Mouse (Mus musculus) gonadal fat pad, adult 2 months (tissue): ENCODE measurements at regions not wholly inside any gene's neighbourhood (a gene's known extent, or its start where the extent isn't known, plus 50 kb on each side); places are given as distances from the start of the nearest gene placed in this dataset.
A peak's percentile ranks its signal among the peaks of the same experiment; 100 is the strongest.

Experiments
- DNase-seq: peaks from one replicate; pipeline ENCODE4 v3.0.0-alpha.2; 2012; ENCODE audit warnings: low read depth

DNA sequence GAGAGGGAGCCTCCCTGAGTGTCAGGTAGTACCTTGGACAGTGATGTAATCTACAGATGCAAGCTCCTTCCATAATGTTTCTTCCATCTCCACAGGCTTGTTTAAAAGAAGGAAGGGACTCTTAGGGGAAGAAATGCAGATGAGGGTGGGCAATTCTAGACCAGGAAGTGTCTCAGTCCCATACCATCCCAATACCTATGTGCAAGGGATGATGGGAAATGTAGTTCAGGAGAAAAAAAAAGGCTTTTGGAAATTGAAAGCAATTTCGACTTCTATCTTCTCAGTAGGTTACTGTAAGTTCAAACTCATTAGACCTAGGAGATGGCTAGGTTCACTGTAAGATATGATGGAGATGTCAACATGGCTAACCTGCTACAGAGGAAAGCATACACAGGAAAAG, 68.3 kb downstream of the Cd83 start:
- no peak for DNase-seq

DNA sequence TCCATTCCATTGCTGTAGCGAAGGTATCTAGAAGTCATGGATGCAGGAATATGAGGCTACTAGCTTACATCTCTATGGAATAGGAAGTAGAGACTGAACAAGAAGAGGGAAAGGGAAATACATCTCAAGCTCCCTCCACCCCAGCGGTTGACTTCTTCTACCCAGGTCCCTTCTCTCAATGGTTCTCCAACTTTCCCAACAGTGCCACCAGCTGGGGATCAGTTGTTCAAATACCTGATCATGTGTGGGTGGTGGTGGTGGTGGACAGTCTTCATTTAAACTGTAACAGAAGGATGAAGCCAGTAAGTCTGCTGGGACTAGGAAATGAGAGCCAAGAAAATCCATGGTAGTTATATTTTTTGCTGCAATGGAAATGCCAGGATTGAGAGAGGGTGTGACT, 70.4 kb downstream of the Cd83 start:
- DNase-seq, result no peak

DNA sequence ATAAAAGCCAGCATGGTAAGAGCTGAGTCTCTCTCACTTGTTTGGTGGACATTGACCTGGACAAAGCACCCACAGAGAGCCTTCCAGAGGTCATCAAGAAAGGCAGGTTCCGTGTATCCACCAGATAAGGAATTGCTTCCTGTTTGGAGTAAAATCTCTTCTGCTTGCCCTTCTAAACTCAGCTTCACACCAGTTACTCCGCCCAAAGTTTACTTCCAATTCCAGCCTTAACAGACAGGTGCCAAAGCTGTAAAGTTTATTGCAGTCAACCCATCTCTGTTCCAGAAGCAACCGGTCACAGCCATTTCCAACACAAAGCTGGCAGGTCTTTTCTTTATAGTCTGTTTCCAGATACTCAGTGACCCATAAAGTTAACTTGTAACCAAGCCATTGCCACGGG, 76.4 kb downstream of the Cd83 start:
- DNase-seq, result no peak

DNA sequence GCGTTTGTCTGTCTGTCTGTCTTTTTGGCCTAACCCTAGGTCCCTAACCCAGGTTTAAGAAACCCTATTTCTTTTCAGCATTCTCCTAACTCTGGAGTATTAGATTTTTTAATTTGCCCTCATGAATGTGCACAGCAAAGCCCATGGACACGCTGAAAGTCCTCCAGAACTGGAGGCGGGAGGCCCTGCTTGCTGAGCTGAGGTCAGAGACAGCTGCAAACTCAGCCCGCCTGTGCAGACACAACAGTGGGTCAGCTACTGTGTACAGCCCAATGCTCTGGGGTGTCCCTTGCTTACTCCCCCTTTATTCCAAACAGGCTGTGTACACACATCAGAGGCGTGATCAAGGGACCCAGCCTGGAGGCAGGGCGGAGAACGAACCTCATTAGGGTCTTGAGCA, 76.8 kb downstream of the Cd83 start:
- no peak for DNase-seq

DNA sequence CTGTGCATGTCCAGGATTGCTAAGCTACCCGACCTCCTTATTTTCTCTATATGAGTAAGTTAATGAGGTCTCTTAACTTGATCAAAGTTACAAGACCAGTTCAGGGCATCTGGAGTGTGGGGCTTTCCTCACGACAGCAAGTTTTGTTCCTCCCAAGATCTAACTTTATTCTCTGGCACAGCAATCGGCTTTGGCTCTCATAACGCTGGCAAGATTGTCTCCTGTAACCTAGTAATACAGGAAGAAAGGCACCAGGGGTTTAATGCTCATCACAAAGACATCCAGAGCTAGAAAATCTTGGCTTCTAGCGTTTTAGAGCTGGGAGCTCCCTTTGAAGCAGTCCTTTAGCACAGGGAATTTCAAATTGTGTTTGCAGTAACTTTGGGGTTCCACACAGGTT, 77.5 kb downstream of the Cd83 start:
- no peak for DNase-seq

DNA sequence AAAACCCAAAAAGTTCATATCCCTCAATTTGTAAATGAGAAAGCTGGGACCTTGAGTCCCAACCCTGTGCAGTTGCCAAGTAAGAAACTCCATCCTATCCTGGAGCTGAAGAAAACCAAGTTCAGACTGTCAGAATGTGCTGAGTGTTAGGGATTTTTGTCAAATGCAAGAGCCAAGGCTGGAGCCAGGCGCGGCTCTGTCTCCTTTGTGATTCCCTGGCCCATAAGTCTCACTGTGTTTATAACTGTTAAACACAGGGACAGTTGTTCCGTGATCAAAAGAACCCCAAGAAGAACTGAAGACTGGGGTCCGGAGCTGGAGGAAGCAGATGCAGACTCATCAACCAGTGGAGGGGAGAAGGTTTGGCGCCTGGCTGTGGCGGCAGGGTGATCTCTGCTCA, 78.0 kb downstream of the Cd83 start:
- no peak for DNase-seq

DNA sequence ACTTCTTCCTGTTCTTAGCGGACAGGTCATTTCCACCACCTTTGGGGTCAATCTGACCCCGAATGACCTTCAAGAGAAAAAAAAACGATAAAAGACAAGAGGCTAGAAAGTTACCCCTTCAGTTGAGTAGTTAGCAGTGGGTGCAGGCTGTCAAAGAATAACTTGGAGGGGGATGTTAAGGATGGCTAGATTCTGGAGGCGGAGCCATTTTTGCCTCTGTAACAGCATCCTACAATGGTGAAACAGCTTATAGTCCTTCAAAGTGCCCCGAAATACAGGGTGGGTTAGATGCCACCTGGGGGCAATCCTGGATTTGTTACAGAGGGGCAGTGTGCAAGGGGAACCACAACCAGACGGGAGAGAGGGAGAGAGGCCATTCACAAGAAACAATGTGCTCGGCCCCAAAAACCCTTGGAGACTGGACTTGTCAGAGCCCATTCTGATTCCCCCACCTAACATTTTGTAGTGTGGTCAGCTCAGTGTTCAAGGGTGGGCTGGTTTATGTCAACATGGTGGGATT, 79.1 kb downstream of the Cd83 start:
- DNase-seq, result no peak

DNA sequence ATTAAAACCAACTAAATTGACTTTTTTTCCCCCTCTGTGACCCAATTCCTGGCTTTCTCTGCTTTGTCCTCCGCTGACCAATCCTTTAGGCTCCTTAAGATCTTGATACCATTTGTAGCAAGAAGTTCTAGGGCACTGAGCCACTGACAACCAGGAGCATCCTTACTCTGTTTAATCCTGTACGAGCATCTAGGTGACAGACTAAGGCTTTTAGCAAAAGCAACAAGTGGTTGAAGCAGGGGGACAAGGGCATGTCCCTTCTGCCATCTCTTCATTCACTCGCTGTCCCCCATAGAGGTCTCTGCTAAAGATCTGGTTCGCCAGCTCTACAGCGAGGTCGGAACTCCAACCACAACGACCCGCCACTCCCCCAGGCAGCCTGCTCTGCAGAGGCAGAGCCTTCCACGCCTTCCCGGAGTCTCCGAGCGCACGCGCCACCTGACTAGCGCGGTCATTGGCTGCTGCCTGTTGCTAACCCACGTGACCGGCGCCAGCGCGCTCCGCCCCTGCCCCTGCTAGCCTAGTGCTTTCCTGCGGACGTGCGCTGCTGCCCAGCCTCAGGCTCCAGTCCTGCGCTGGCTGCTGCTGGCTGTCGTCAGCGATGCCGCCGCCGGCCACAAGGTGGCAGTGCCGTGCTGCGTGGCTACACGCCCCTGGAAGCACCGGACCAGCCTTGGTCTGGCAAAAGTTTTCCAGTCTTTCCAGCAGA, 79.7 kb downstream of the Cd83 start:
- peak; percentile 28 for DNase-seq

DNA sequence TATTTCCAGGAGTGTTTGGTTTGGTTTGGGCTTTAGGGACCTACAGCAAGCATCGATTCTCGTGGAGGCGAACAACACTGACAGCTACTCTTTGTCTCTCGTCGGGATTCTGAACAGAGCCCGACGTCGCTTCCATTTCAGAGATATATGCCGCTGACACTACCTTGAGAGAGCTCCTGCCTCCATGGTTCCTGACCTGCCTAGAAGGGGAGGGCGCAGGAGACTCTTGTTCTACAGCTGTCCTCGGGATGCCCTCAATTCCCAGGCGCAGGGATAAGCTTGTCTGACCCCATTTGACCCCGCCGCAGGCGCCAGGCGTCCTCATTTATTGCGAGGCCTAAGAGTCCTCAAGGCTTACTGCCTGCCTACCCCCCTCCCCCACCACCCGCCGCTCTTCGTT, 80.5 kb downstream of the Cd83 start:
- DNase-seq, result no peak

DNA sequence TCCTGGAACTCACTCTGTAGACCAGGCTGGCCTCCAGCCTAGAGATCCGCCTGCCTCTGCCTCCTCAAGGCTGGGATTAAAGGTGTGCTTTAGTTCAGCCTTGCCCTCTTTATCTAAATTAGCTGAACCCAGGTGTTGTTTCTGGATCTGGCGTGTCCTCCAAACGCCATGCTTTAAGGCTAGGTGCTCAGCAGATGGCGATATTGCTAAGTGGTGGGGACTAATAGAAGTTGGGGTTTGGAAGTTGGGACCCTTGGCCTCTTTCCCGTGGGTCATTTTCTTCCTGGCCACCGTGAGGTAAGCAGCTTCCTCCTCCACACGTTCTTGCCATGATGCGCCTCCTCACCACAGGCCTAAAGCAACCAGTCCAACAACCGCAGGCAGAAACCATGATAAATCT, 91.3 kb downstream of the Cd83 start:
- DNase-seq, result no peak

DNA sequence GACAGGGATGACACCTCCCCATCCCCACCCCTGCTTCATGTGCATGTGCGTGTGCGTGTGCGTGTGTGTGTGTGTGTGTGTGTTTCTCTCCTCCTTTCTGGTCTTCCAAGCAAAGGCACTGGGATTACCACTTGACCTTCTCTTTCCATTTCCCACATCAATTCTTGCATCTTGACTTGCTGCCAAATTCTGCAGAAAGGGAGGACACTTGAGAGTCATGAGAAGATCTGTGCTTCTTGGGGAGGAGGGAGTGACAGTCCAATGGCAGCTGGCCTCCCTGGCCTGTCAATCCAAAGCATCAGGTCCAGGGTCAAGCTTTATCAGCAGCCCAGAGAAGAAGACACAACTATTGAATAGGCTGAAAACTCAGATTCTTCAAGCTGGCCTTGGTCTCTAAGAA, 102.7 kb downstream of the Cd83 start:
- no peak for DNase-seq

DNA sequence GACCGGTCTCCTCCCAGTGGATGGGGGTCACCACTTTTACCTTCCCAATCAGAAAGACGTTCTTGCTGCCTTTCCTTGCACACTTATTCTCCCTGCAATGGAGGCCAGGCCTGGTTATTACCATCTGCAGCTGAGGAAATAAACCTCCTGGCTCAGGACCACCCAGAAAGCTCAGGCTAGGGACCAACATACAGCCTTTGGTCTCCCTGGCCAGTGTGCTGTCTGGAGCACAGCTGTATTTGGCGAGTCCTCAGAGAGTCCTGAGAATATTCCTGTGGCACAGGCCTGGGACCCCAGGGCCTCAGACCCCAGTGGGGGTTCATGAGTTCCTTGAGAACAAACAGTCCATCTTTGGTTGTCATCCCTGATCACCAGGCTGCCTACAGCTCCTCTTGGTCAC, 107.4 kb downstream of the Cd83 start:
- no peak for DNase-seq

DNA sequence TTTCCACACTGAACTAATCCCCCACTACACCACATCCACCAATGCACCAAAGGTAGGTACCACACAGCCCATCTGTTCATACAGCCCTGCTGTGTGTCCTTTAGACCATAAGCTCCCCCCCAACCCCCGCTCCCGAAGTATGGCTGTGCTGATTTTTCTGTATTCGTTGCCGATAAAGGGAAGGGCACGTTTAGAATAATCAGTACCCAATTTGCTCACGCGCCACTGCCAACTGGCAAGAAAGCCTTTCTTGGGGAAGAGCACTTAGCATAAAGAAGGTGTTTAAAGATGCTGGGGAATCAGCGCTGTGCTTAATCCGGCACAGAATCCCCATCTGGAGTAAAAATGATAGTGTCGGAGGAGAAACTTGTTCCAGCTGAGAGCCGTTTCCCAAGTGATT, 111.4 kb downstream of the Cd83 start:
- no peak for DNase-seq

DNA sequence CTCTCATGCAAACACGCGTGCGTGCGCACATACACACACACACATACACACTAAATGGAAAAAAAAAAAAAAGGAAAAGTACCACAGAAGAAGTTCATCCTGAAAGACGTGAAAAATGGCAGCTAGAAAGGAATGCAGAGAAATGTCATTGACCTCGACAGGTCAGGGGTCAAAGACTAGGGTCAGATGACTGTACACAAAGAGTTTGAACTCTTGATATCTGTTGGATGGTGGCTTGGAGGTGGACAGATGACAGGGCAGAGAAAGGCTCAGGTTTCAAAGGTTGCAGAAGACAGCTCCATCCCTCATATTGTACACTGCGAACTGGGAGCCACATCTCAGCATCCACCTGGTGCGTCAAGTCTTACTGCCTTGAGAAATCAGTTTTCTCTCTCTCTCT, 112.5 kb downstream of the Cd83 start:
- DNase-seq, result no peak

DNA sequence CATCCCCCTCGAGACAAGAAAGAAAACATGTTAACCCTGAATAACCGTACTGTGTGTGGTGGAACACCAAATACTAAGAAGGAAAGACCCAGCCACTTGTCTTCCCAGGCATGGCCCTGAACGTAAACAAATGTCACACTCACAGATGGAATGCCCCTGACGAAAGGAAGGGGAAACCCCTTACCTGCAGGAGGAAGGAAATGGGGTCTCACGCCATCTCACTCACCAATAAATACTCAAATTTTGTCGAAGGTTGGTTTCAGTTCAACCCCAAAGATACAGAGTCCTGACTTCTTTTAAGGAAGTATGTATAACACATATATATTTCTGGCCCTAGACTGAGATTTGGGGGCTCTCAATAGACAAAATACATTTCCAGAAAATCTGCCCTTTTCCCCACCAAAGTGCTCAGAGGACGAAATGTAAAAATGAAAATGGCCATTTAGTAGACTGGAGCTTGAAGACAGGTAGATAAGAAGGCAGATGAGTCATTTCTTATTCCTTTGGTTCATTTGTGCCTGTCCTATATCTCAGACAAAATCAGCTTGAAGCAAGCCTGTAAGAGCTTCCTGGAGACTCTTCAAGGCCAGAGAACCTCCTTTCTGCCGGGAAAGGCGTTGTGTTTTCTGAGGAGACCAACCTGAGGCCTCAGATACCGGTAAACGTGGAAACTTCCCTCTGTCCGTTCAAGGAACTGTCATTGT, 114.1 kb downstream of the Cd83 start:
- no peak for DNase-seq

DNA sequence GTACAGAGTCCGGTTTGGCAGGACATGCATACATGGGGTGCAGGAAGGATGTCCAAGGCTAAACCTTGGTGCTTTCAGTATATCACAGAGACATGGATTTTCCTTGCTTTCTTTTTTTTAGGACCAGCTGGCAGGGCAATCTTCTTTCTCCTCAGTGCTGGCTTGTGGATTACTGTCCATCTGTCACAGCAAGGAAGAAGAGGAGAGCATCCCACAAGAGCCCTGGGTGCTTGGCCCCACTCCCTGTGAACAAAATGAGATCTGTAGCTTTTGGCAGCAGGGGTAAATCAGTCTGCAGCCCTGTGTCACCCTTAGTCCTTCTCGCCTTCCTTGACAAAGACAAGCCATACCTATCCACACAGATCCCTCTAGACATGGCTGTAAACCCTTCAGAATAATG, 115.5 kb downstream of the Cd83 start:
- no peak for DNase-seq

DNA sequence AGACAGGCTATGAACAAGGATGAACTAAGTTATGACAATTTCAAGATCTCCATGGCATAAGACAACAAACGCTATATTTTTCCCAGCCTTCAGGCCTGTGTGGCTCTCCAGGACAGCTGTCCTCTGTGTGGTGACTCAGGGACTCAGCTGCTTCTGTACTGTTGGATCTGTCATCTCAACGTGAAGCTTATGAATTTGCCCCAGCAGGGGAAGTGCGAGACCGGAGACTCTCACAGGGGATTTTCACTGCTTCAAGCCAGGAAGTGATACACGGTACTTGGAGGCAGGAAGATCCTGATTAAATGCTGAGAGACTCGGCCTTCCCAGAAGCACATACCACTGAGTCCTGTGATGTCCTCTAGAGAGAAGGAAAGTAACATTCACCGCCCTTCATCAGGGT, 116.2 kb downstream of the Cd83 start:
- DNase-seq, result no peak

DNA sequence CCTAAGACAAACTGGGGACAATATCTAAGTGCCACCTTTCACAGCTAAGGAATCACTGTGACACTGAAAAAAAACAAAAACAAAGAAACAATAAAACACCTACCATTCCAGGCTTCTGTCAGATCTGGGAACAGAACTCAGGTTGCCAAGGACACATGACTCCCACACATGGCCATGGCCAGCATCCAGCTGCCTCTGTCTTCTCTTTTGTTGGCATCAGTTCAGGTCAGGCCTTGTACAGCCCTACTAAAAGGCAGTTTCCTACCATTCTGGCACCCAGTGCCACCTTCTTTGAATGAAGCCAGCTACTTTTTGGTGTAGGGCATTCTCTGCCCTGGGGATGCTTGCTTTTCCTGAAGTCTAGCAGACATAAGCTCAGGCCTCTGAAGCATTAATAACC, 118.8 kb downstream of the Cd83 start:
- peak; percentile 34 for DNase-seq

DNA sequence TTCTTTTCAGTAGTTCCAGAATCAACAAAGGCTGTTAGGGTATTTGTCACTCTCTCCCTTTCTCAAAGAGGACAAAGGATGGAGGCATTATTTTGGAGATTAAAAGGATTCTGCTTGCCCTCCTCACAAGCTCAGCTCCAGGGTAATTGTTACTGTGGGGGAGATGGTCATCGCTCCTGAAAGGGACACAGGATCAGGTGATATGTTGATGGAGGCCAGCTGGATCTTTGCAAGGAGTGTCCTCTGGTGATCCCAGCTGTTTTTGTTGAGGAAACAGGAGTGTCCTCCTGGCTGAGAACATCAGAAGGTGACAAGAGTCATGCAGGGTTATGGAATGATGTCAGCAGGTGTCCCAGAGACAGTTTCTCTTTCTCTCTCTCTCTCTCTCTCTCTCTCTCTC, 119.7 kb downstream of the Cd83 start:
- no peak for DNase-seq

DNA sequence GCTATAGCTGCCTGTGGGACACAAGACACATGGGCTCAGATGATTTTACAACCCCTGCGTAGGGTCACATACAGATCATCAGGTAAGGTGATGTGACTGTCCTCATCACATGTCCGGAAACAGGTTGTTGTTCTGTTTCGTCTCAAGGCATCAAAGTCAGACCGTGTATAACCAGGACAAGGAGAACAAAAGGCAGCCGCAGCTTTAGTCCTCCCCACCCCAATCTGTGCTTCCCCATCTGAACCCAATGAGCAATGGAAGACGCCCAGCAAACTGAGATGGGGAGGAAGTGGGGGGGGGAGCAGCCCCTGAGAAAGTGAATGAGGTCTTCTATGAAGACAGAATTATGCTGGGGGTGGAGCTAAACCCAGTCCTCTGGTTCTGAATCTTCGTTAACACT, 121.7 kb downstream of the Cd83 start:
- DNase-seq, result no peak

DNA sequence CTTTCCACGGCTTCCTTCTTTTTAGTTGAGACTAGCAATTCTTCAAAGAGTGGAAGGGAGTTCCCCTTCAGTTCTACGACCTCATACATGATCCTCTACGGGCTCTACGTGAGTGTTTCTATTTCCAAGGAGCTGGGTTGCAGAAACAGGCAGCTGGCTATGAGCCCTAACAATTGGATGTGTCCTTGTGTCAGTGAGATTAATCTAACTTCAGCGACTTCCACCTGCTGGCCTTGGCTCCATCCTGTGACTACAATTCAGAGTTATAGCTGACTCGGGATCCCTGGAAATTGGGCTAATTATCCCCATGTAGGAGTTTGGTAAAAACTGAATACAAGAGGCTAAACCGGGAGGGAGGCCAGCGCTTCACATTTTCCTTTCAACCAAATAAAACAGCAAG, 122.8 kb downstream of the Cd83 start:
- DNase-seq, result no peak

DNA sequence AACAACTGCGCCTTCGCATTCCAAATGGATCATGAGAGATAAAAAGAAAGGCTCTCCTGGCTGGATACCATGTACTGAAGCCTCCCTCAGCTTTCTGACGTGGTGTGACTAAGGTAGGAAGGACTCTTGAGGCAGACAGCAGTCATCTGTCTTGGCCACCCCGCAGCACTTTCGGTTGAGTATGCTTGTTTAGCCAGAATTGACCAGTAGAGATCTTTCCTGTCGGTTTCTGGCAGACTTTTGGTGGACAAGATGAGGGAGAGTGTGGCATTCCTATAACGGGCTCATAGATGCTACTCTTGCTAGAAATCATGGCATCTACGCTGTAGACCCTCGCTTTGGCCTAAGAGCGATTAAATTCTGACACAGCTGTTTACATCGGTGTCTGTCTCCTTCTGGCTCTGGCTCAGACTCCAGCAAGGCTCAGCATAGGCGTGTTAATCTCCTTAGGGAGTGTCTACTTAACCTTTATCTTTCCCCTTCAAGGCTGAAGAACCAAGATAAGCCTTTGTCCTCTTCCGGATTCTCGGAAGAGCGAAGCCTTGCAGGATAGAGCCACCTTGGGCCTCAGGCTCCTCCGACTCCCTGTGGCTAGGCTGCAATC, 123.6 kb downstream of the Cd83 start:
- no peak for DNase-seq

DNA sequence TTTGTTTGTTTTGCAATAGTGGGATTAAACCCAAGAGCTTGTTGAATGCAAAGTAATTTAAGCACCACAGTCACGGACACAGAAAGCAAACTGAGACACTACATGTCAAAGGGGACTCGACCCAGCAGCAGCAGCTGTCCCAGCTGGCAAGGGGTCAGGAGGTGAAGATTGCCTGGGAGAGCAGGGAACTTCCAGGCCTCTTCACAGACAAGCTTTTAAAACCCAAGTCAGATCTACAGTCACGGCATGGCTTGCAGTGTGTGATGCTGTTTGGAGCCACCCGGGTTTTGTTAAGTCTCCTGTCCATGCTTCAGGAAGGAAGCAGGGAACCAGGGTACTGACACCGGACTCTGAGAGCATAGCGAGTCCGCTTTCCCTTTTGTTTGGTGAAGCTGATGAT, 125.4 kb downstream of the Cd83 start:
- no peak for DNase-seq
